Mouse (Mus musculus) CH12.LX (cell line): ENCODE measurements around the gene Fmn2. TPM values are rescaled to one million over a fixed set of nuclear protein-coding genes. Genes with fewer than 3 reads are reported as not detected.

Experiments
- DNase-seq: peaks from one replicate; pipeline ENCODE4 v3.0.0-alpha.2; 2013; ENCODE audit errors: extremely low read depth
- H3K27ac ChIP-seq: 2 replicates; pipeline ENCODE4 v1.5.1; 2012; ENCODE audit warnings: low read depth, mild to moderate bottlenecking, control low read depth, moderate library complexity; ENCODE audit not compliant: insufficient read depth
- H3K27me3 ChIP-seq: replicated peaks from 2 replicates; pipeline ENCODE3; 2012; ENCODE audit warnings: inconsistent platforms
- H3K36me3 ChIP-seq, 2 experiments: replicated peaks in 1 of 2; 2 replicates each; pipeline versions ENCODE3 to v1.6.1; 2012; ENCODE audit warnings: inconsistent platforms in 1 of 2, low read length in 1 of 2, mild to moderate bottlenecking in 1 of 2, mixed read lengths in 1 of 2, moderate library complexity in 1 of 2; ENCODE audit not compliant: control insufficient read depth in 1 of 2, insufficient read depth in 1 of 2
- H3K4me1 ChIP-seq, 2 experiments: 2 replicates each; pipeline ENCODE4 v1.6.1; 2012; ENCODE audit warnings: inconsistent platforms in 1 of 2, moderate library complexity in 1 of 2; ENCODE audit not compliant: insufficient read depth in 2 of 2, control insufficient read depth in 1 of 2
- H3K4me2 ChIP-seq: 2 replicates; pipeline ENCODE4 v1.6.1; 2012; ENCODE audit warnings: low read depth, mild to moderate bottlenecking, control low read depth; ENCODE audit not compliant: poor library complexity, insufficient read depth, severe bottlenecking
- H3K4me3 ChIP-seq, 3 experiments: fragments of 150-350 bp in 1 of 3; sonication (generic) in 1 of 3; replicated peaks in 1 of 3; 2 replicates each; pipeline versions ENCODE3 to v1.5.1; 2011 to 2012; ENCODE audit warnings: low read depth in 2 of 3, low read length in 2 of 3, mild to moderate bottlenecking in 2 of 3, moderate library complexity in 2 of 3, control low read depth in 1 of 3, improper control_type of control experiment in 1 of 3, inconsistent platforms in 1 of 3, mixed read lengths in 1 of 3; ENCODE audit not compliant: poor library complexity in 1 of 3
- H3K79me2 ChIP-seq: replicated peaks from 2 replicates; pipeline ENCODE4 v1.6.1; 2012; ENCODE audit warnings: mild to moderate bottlenecking, moderate library complexity; ENCODE audit not compliant: control insufficient read depth, poor library complexity, insufficient read depth, severe bottlenecking; ENCODE audit errors: extremely low read depth
- H3K9ac ChIP-seq: 2 replicates; pipeline ENCODE4 v1.6.1; 2012; ENCODE audit warnings: low read depth, mild to moderate bottlenecking, control low read depth, moderate library complexity; ENCODE audit not compliant: insufficient read depth
- H3K9me3 ChIP-seq: replicated peaks from 2 replicates; pipeline ENCODE3; 2012; ENCODE audit warnings: low read length, inconsistent platforms, mixed read lengths
- E2F4 ChIP-seq: IDR thresholded peaks from 2 replicates; pipeline ENCODE4 v1.6.1; 2011; ENCODE audit warnings: low read depth, low read length, improper control_type of control experiment; ENCODE audit not compliant: insufficient replicate concordance
- ELF1 ChIP-seq: IDR thresholded peaks from 2 replicates; pipeline ENCODE4 v1.6.1; 2014; ENCODE audit warnings: low read depth, mild to moderate bottlenecking, inconsistent platforms, low read length, improper control_type of control experiment
- IRF4 ChIP-seq: IDR thresholded peaks from 2 replicates; pipeline ENCODE4 v1.6.1; 2014; ENCODE audit warnings: low read depth, mild to moderate bottlenecking, inconsistent platforms, low read length, improper control_type of control experiment
- KAT2A ChIP-seq: IDR thresholded peaks from 2 replicates; pipeline ENCODE4 v1.6.1; 2012; ENCODE audit warnings: low read length, improper control_type of control experiment, inconsistent platforms; ENCODE audit not compliant: insufficient replicate concordance
- MAZ ChIP-seq: IDR thresholded peaks from 2 replicates; pipeline ENCODE4 v1.6.1; 2012; ENCODE audit warnings: low read depth, mild to moderate bottlenecking, inconsistent platforms, low read length, improper control_type of control experiment, moderate library complexity
- MEF2A ChIP-seq: IDR thresholded peaks from 2 replicates; pipeline ENCODE4 v1.6.1; 2014; ENCODE audit warnings: low read depth, mild to moderate bottlenecking, inconsistent platforms, low read length, improper control_type of control experiment, borderline replicate concordance
- NRF1 ChIP-seq: IDR thresholded peaks from 2 replicates; pipeline ENCODE4 v1.6.1; 2014; ENCODE audit warnings: low read depth, mild to moderate bottlenecking, inconsistent platforms, low read length, improper control_type of control experiment, moderate library complexity
- PAX5 ChIP-seq: IDR thresholded peaks from 2 replicates; pipeline ENCODE4 v1.6.1; 2012; ENCODE audit warnings: low read length, inconsistent platforms, mixed read lengths
- POLR2A ChIP-seq: IDR thresholded peaks from 2 replicates; pipeline ENCODE4 v1.6.1; 2011; ENCODE audit warnings: low read depth, mild to moderate bottlenecking, improper control_type of control experiment, low read length
- POLR2AphosphoS2 ChIP-seq: IDR thresholded peaks from 2 replicates; pipeline ENCODE4 v1.6.1; 2011; ENCODE audit warnings: low read depth, low read length, improper control_type of control experiment
- RAD21 ChIP-seq: IDR thresholded peaks from 2 replicates; pipeline ENCODE4 v1.6.1; 2011; ENCODE audit warnings: low read depth, mild to moderate bottlenecking, low read length, improper control_type of control experiment, moderate library complexity
- RCOR1 ChIP-seq: conservative IDR thresholded peaks from 2 replicates; pipeline ENCODE4 v1.6.1; 2012; ENCODE audit warnings: low read depth, mild to moderate bottlenecking, inconsistent platforms, low read length, improper control_type of control experiment
- SIN3A ChIP-seq: IDR thresholded peaks from 2 replicates; pipeline ENCODE4 v1.6.1; 2012; ENCODE audit warnings: low read length, improper control_type of control experiment, inconsistent platforms
- TBP ChIP-seq: conservative IDR thresholded peaks from 2 replicates; pipeline ENCODE4 v1.6.1; 2011; ENCODE audit warnings: low read depth, low read length, improper control_type of control experiment
- TCF12 ChIP-seq: IDR thresholded peaks from 2 replicates; pipeline ENCODE4 v1.6.1; 2014; ENCODE audit warnings: low read depth, mild to moderate bottlenecking, inconsistent platforms, low read length, improper control_type of control experiment
- UBTF ChIP-seq: IDR thresholded peaks from 2 replicates; pipeline ENCODE4 v1.6.1; 2012; ENCODE audit warnings: low read depth, mild to moderate bottlenecking, inconsistent platforms, low read length, improper control_type of control experiment, moderate library complexity
- USF2 ChIP-seq: conservative IDR thresholded peaks from 2 replicates; pipeline ENCODE4 v1.6.1; 2011; ENCODE audit warnings: low read depth, low read length, improper control_type of control experiment
- ZC3H11A ChIP-seq: IDR thresholded peaks from 2 replicates; pipeline ENCODE4 v1.6.1; 2012; ENCODE audit warnings: low read depth, mild to moderate bottlenecking, inconsistent platforms, low read length, improper control_type of control experiment
- ZKSCAN1 ChIP-seq: IDR thresholded peaks from 2 replicates; pipeline ENCODE4 v1.6.1; 2012; ENCODE audit warnings: low read depth, inconsistent platforms, low read length, improper control_type of control experiment, borderline replicate concordance
- ZMIZ1 ChIP-seq: IDR thresholded peaks from 2 replicates; pipeline ENCODE4 v1.6.1; 2012; ENCODE audit warnings: low read depth, mild to moderate bottlenecking, inconsistent platforms, low read length, improper control_type of control experiment
- dilution Hi-C: fragments of 300-500 bp; cut with MboI; formaldehyde crosslinking; loops from 2 replicates; pipeline ENCODE4 v1.14.3; 2020; ENCODE audit warnings: low sequenced_read_pairs; ENCODE audit not compliant: extremely low pct_unique_long_range_greater_than_20kb, extremely low pct_ligation_motif_present
- in situ Hi-C: fragments of 300-500 bp; cut with MboI; formaldehyde crosslinking; loops from 3 replicates; pipeline ENCODE4 v1.14.3; 2019; ENCODE audit warnings: low sequenced_read_pairs, low pct_ligation_motif_present, low pct_unique_long_range_greater_than_20kb, mixed read lengths
- polyA plus RNA-seq: library from polyadenylated mRNA; unstranded; fragments of >175 nt; gene quantifications from 2 replicates; pipeline ENCODE4 v1.2.1, GENCODE M21; 2012; ENCODE audit warnings: low read depth; ENCODE audit not compliant: insufficient read length
- total RNA-seq, 2 experiments: library from RNA; depleted of rRNA; stranded (reverse); fragments of 300-350 nt in 1 of 2; fragments of >200 nt in 1 of 2; gene quantifications; 2 replicates each; pipeline ENCODE4 v1.2.3; 2012 to 2014

Gene Fmn2
- total and polyA plus RNA-seq, 3 experiments = 0.25 to 1.6 (median 0.51) TPM

DNA sequence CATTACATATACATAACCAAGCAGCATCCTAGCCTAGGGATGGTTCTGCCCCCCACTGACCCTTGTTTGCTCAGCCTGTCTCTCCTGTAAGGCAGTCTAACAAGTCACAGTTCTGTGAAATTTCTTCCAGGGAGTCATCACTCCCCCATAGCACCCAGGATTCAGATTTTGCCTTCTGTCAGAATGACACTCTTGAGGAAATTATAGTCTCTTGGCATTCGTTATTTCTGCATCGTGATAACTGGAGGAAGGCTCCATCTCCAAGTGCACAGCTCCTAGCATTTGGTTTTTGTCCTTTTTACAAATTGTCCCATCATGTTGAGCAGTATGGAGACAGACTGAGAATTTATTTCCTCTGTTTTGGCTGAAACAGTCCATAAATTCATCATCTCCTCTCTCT is 56.9 kb downstream of the Fmn2 start:
- in situ Hi-C loops (loop anchor here (25.0 kb wide), 1 partner anchor 96 kb away; no protein-coding TSS in a partner anchor), dilution Hi-C loops (no loop called here)

DNA sequence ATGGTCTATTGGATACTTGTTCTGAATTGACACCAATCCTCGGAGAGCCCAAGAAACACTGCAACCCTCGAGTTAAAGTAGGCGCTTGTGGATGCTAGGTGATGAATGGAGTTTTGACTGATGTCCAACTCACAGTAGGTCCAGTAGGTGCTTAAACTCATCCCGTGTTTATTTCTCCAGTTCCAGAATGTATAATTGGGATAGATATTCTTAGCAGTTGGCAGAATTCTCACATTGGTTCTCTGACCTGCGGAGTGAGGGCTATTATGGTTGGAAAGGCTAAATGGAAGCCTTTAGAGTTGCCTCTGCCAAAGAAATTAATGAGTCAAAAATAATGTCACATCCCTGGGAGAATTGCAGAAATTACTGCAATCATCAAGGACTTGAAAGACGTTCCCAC is 62.9 kb downstream of the Fmn2 start:
- no peaks in the 10 kb centered on the region for H3K79me2 ChIP-seq
- no peaks in the 10 kb centered on the region for H3K36me3 ChIP-seq
- H3K27me3 ChIP-seq = no peaks in the 10 kb centered on the region
- no peak for TF ChIP-seq MAZ
- dilution Hi-C loops (no loop called here), in situ Hi-C loops (loop anchor here (25.0 kb wide), 1 partner anchor 102 kb away; no protein-coding TSS in a partner anchor)
- no peaks in the 10 kb centered on the region for H3K9me3 ChIP-seq
- no peak overlapping the region for H3K4me2 ChIP-seq
- no peak overlapping the region for H3K27ac ChIP-seq
- no peak overlapping the region for H3K4me3 ChIP-seq
- no peak overlapping the region for H3K9ac ChIP-seq
- no peaks in the 10 kb centered on the region for H3K4me1 ChIP-seq
- no peak for DNase-seq

More for the DNA sequence above, 56.9 kb downstream of the Fmn2 start:
- H3K9me3 ChIP-seq = no peaks in the 10 kb centered on the region
- H3K36me3 ChIP-seq = no peaks in the 10 kb centered on the region
- H3K27me3 ChIP-seq = no peaks in the 10 kb centered on the region
- H3K4me3 ChIP-seq = no peak overlapping the region
- H3K4me1 ChIP-seq = no peaks in the 10 kb centered on the region
- H3K27ac ChIP-seq = no peak overlapping the region
- no peaks in the 10 kb centered on the region for H3K79me2 ChIP-seq
- no peak overlapping the region for H3K4me2 ChIP-seq
- no peak for TF ChIP-seq POLR2AphosphoS2
- no peak for TF ChIP-seq PAX5
- TF ChIP-seq RCOR1 = no peak
- no peak for TF ChIP-seq SIN3A
- TF ChIP-seq NRF1 = no peak
- TF ChIP-seq MEF2A = no peak
- TF ChIP-seq ZMIZ1 = no peak
- TF ChIP-seq USF2 = no peak
- no peak for TF ChIP-seq IRF4
- no peak for TF ChIP-seq MAZ
- no peak for TF ChIP-seq RAD21
- no peak for TF ChIP-seq ZKSCAN1
- no peak for TF ChIP-seq TCF12
- no peak for TF ChIP-seq E2F4
- no peak for TF ChIP-seq KAT2A
- no peak for TF ChIP-seq TBP
- no peak for TF ChIP-seq ZC3H11A
- TF ChIP-seq POLR2A = no peak
- no peak for TF ChIP-seq UBTF
- TF ChIP-seq ELF1 = no peak
- no peak overlapping the region for H3K9ac ChIP-seq
- DNase-seq = no peak
